Mouse (Mus musculus) urinary bladder, adult 2 months (tissue): ENCODE data around the gene Hcar2. TPM values are rescaled to one million over a fixed set of nuclear protein-coding genes. Genes with fewer than 3 reads are reported as not detected.
A peak's percentile ranks its signal among the peaks of the same experiment; 100 is the strongest.

Experiments used
- DNase-seq: peaks from one replicate; pipeline ENCODE4 v3.0.0; 2022; ENCODE audit warnings: low spot score
- polyA plus RNA-seq: library from polyadenylated mRNA; depleted of rRNA; stranded (reverse); fragments of >200 nt; gene quantifications from 2 replicates; pipeline ENCODE4 v1.2.3, GENCODE M21; 2012

The Hcar2 gene
- polyA plus RNA-seq, 1 experiment: 7.2 TPM

- DNase-seq: no peak
Measured at GRCm38 (mm10) chr5:123862374-123863350, 2.6 kb downstream of the Hcar2 start.

- no peak for DNase-seq
Measured at GRCm38 (mm10) chr5:123858798-123859197, 6.5 kb downstream of the Hcar2 start.

DNA sequence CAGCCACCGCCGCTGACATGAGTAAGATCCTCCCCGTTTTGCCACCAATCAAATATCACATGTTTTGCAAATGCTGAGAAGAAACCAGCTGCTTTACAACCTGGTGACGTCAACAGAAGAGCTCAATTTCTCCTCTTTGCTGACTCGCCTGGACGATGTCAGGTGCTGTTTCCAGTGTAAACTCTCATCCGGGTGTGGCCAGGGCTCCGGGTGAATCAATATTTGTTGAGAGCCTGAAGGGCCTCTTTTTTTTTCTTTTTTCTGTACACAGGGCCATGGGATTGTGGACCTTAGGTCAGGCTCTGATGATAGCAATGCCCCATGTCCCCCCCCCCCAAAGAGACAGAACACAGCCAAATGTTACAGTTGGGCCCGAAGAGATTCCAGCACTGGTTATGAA, 10.8 kb downstream of the Hcar2 start:
- DNase-seq: no peak

GRCm38 (mm10) chr5:123853877-123854504, 11.3 kb downstream of the Hcar2 start:
- DNase-seq: no peak

DNA sequence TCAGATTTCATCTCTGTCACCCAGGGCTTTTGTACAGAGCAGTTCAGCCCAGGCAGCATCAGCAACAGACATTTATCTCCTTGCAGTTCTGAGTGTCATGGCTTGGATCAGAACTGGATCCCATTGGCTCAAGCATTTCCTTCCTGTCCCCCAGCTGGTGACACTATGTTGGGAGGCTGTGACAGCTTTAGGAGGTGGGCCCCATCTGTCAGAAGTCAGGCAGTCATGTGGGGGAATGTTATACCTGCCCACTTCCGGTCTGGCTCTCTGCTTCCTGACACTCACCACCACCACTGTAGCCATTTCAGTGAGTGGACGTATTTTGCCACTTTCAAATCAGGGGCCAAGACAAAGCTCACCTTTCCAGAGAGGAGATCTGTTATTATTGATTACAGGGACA, 13.9 kb downstream of the Hcar2 start:
- DNase-seq: no peak

- DNase-seq: no peak
Measured at GRCm38 (mm10) chr5:123844316-123844715, 21.0 kb downstream of the Hcar2 start.

GRCm38 (mm10) chr5:123843816-123844215, 21.5 kb downstream of the Hcar2 start:
- DNase-seq: no peak

DNA sequence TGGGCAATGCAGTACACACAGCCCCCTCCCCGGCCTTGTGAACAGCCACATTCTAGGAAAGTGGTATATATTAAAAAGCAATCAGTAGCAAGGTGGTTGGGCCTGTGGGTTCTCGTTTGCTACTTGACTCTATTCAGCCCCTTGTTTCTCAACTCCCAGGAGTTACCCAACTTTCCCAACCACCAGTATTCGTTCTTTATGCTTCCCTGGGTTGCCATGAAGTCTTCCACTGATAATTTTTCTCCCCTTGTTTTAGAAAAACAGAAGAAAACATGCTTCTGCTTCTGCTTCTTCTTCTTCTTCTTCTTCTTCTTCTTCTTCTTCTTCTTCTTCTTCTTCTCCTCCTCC, 22.4 kb downstream of the Hcar2 start:
- DNase-seq: no peak

DNA sequence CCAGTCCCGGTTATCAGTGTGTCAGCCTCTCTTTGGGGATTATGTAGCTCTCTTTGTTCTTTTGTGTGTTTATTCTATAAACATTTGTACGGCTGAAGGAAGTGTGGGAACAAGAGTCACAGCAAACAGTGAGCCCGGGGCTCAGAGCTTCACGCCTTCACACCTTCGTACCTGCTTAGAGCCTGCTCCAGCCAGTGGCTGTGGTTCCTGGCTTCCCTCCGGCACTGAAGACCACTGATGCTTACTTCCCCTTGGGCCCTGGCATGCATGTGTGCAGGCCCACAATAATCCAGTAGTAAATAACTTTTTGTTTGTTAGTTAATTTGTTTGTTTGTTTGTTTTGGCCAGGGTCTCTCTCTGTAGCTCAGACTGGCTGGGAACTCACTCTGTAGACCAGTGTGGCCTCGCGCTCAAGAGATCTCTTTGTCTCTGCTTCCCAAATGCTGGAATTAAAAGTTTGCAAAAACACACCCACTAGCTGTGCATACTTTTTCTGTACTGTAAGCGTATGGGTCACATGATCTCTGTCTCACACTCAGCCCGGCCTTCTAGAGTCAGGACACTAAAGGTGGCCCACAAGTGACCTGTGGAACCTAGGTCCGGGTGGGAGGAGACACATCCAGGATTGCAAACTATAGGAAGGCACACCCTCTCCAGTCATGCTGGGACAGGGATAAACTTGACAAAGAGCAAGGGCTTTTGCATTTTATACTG, 22.9 kb downstream of the Hcar2 start:
- no peak for DNase-seq

DNA sequence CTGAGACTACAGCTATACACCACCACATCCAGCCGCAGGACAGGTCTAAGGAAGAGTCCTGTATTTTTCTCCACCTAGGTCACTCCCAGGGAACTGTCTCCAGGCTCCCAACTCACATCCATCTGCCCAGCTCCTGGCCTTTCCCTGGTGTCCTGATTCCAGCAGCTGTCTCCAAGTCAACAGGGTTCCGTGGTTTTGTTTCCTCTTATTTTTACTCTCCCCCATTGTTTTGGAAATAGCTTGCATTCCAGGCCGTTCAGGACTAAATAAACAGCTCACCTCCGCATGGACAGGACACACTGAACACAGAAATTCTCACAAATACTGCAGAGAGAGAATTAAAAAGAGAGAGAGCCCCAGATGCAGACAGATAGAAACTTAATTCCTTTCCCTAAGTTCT, 27.9 kb downstream of the Hcar2 start:
- no peak for DNase-seq

- DNase-seq: no peak
Measured at GRCm38 (mm10) chr5:123834836-123835235, 30.5 kb downstream of the Hcar2 start.

GRCm38 (mm10) chr5:123832309-123832708, 33.0 kb downstream of the Hcar2 start:
- no peak for DNase-seq

DNA sequence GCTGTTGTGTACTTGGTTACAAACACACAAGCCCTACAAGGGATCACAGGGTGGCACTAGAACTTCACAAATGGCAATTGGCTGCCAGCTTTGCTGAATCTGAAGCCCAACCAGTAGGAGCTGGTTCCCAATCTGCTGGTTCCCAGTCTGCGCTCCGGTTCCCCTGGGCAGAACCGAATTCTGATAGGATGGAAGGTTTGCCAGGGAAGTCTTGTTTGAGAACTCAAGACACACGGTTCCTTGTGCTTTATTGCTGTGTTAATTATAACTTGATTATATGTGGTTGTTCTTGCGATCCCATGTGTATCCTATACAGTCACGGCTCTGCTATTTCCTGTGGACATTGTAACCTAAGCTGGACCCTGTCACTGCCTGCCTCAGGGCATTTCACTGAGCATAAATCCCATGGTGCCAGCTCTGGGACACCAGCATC, 37.6 kb downstream of the Hcar2 start:
- DNase-seq: peak; percentile 32

DNA sequence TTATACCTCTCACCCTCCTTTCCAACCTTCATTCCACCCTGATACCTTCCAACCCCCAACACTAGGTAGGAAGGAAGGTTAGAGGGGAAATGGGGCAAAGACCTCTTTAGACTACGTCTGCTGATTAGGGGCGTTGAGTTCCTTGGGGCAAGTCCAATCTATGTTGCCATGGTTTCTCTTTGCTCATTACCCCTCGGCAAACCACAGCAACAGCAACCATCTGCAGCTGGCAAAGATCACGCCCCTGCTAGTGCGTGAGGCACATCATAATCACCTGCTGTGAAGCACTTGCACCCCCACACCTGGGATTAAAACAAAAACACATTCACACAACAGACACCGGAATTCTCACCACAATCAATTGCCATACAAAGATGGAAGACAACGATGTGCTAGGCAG, 42.6 kb downstream of the Hcar2 start:
- DNase-seq: no peak

DNA sequence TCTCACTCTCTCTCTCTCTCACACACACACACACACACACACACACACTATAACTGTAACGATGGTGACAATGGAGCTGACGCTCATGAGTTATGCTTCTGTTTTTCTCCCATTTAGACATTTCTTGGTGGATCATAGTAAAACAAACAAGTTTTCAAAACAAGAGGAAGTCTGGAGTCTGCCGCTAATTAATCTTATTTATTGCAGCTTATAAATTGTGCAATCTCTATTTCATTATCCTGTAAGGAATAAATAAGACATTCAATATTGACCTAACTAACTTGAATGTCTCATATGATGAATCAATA, 44.1 kb downstream of the Hcar2 start:
- no peak for DNase-seq

- no peak for DNase-seq
Measured at GRCm38 (mm10) chr5:123820501-123821263, 44.6 kb downstream of the Hcar2 start.

- DNase-seq: no peak
Measured at GRCm38 (mm10) chr5:123818941-123819577, 46.2 kb downstream of the Hcar2 start.

GRCm38 (mm10) chr5:123816891-123817290, 48.4 kb downstream of the Hcar2 start:
- DNase-seq: no peak
